Mouse (Mus musculus): ENCODE measurements at regions not wholly inside any gene's neighbourhood (a gene's known extent, or its start where the extent isn't known, plus 50 kb on each side); places are given as distances from the start of the nearest gene placed in this dataset.
A peak's percentile ranks its signal among the peaks of the same experiment; 100 is the strongest.

- WGBS, result 88% methylated on average over 9 of the region's 9 CpGs
- Histone ChIP-seq H3K9ac (no peak overlapping the region), H3K4me3 (no peak overlapping the region), H3K27ac (no peak overlapping the region), H3K4me1 (no peaks in the 10 kb centered on the region), H3K9me3 (no peaks in the 10 kb centered on the region), H3K27me3 (no peaks in the 10 kb centered on the region), H3K4me2 (replicated peaks) (no peak overlapping the region), H3K36me3 (no peaks in the 10 kb centered on the region)
- ATAC-seq (ENCODE audit: insufficient number of reproducible peaks, insufficient read depth, low FRiP score, low TSS enrichment), result no peak
Observed at GRCm38 (mm10) chr6:32739162-32739745, 151.3 kb upstream of the Plxna4 start.

DNA sequence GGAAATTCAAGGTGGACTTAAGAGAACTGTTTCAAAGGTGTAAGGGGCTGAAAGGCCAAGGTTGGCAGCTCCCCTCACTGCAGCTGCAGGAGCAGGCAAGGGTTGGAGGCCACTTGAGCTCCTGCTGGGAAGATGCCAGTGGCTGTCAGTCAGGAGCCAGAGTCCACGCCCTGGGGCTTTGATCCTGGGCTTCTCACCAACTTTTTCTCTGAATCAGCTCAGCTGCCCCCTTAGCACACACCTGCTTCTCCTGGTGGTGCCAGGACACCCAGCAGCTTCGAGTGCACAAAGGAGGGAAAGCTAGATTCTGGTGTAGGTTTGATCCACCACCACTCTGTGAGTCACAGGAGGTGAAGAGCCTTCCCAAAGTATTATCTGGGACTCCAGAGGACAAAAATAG, 140.7 kb upstream of the Plxna4 start:
- Histone ChIP-seq H3K27me3 (no peaks in the 10 kb centered on the region), H3K36me3 (no peaks in the 10 kb centered on the region), H3K9ac (no peak overlapping the region), H3K4me2 (replicated peaks) (no peak overlapping the region), H3K4me3 (no peak overlapping the region), H3K27ac (no peak overlapping the region), H3K9me3 (no peaks in the 10 kb centered on the region), H3K4me1 (no peaks in the 10 kb centered on the region)
- no peak for ATAC-seq (ENCODE audit: insufficient number of reproducible peaks, insufficient read depth, low FRiP score, low TSS enrichment)
- WGBS, result 29% methylated on average over 2 of the region's 2 CpGs

GRCm38 (mm10) chr6:32726571-32726970, 138.6 kb upstream of the Plxna4 start:
- no peaks in the 10 kb centered on the region for H3K27me3 ChIP-seq
- H3K9ac ChIP-seq, result no peak overlapping the region
- no peaks in the 10 kb centered on the region for H3K9me3 ChIP-seq
- no peak for ATAC-seq (ENCODE audit: insufficient number of reproducible peaks, insufficient read depth, low FRiP score, low TSS enrichment)
- no peak overlapping the region for H3K27ac ChIP-seq
- no peaks in the 10 kb centered on the region for H3K4me1 ChIP-seq
- no peaks in the 10 kb centered on the region for H3K36me3 ChIP-seq
- H3K4me2 ChIP-seq (replicated peaks), result no peak overlapping the region
- no peak overlapping the region for H3K4me3 ChIP-seq

- Histone ChIP-seq H3K27ac (no peak overlapping the region), H3K27me3 (no peaks in the 10 kb centered on the region), H3K36me3 (no peaks in the 10 kb centered on the region), H3K9ac (no peak overlapping the region), H3K4me1 (no peaks in the 10 kb centered on the region), H3K9me3 (no peaks in the 10 kb centered on the region), H3K4me3 (no peak overlapping the region), H3K4me2 (replicated peaks) (no peak overlapping the region)
- no peak for ATAC-seq (ENCODE audit: insufficient number of reproducible peaks, insufficient read depth, low FRiP score, low TSS enrichment)
- WGBS, result 60% methylated on average over 5 of the region's 5 CpGs
Observed at GRCm38 (mm10) chr6:32717860-32718259, 129.9 kb upstream of the Plxna4 start.

DNA sequence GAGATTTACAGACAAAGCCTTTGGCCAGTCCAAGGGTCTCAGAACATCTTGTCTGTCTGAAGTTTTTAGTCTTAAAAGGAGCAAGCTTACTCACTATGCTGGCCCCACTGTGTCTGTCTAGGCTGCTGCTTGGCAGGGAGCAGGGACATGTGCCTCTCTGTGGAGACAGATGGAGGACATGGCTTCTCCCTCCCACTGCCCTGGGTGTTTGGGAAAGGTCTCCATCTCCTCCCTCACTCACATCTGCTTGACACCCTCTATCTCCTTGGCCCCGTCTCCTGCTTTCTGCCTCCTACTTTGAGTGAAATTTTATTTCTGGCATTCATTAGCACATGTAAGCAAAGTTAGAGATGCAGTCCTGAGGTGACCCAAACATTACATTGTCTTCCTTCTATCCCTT, 127.1 kb upstream of the Plxna4 start:
- no peak overlapping the region for H3K4me2 ChIP-seq (replicated peaks)
- H3K27ac ChIP-seq, result no peak overlapping the region
- ATAC-seq (ENCODE audit: insufficient number of reproducible peaks, insufficient read depth, low FRiP score, low TSS enrichment), result no peak
- no peaks in the 10 kb centered on the region for H3K4me1 ChIP-seq
- H3K36me3 ChIP-seq, result no peaks in the 10 kb centered on the region
- no peaks in the 10 kb centered on the region for H3K27me3 ChIP-seq
- H3K9me3 ChIP-seq, result no peaks in the 10 kb centered on the region
- H3K9ac ChIP-seq, result no peak overlapping the region
- H3K4me3 ChIP-seq, result no peak overlapping the region
- WGBS, result 91% methylated on average over 1 of the region's 1 CpGs

- Histone ChIP-seq H3K4me3 (no peak overlapping the region), H3K27ac (no peak overlapping the region), H3K9me3 (no peaks in the 10 kb centered on the region), H3K4me2 (replicated peaks) (no peak overlapping the region), H3K36me3 (no peaks in the 10 kb centered on the region), H3K9ac (no peak overlapping the region), H3K4me1 (no peaks in the 10 kb centered on the region), H3K27me3 (no peaks in the 10 kb centered on the region)
- peak; percentile 72; the same call in 1 of the 2 replicates for ATAC-seq (ENCODE audit: insufficient number of reproducible peaks, insufficient read depth, low FRiP score, low TSS enrichment)
- 8% methylated on average over 10 of the region's 10 CpGs for whole genome bisulfite sequencing
Observed at GRCm38 (mm10) chr6:32710208-32710607, 122.2 kb upstream of the Plxna4 start.

GRCm38 (mm10) chr6:32709566-32709965, 121.6 kb upstream of the Plxna4 start:
- Histone ChIP-seq H3K4me2 (replicated peaks) (no peak overlapping the region), H3K9ac (no peak overlapping the region), H3K4me1 (no peaks in the 10 kb centered on the region), H3K4me3 (no peak overlapping the region), H3K27ac (no peak overlapping the region), H3K9me3 (no peaks in the 10 kb centered on the region), H3K27me3 (no peaks in the 10 kb centered on the region), H3K36me3 (no peaks in the 10 kb centered on the region)
- 85% methylated on average over 8 of the region's 8 CpGs for WGBS
- ATAC-seq (ENCODE audit: insufficient number of reproducible peaks, insufficient read depth, low FRiP score, low TSS enrichment), result no peak

DNA sequence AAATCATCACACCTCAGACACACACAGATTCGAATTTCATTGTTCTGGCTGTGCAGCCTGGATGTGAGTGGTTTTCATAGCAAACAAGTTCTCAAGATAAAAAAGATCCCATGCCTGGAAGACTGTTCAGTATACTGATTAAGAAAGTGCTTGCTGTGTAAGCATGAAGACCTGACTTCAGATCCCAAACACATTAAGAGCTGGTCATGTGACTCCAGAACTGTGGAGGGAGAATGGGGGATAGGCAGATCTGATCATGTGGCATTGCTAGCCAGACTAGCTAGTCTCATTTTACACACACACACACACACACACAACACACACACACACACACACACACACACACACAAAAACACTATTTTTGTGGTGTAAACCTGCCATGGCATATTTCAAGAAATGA, 119.4 kb upstream of the Plxna4 start:
- no peak for ATAC-seq (ENCODE audit: insufficient number of reproducible peaks, insufficient read depth, low FRiP score, low TSS enrichment)
- 60% methylated on average over 1 of the region's 1 CpGs for WGBS
- no peaks in the 10 kb centered on the region for H3K36me3 ChIP-seq

DNA sequence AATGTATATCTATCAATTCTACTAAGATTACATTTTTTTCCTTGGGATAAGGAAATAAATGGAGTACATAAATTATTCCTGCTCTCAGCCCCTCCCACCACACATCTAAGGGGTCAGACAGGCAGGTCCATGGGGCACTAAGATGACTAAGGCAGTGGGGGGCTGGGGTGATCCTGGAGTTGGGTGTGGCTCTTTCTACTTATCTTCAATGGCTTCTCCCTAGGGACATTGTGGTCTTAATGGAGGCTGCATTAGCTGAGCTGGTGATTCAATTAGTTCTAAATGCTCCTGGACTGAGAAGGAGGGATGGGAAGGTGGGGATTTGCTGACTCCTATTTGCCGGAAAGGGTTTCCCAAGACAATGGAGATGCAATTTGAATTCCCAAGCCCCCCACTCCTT, 118.4 kb upstream of the Plxna4 start:
- Histone ChIP-seq H3K4me1 (no peaks in the 10 kb centered on the region), H3K27ac (no peak overlapping the region), H3K9me3 (no peaks in the 10 kb centered on the region), H3K4me3 (no peak overlapping the region), H3K36me3 (no peaks in the 10 kb centered on the region), H3K4me2 (replicated peaks) (no peak overlapping the region), H3K9ac (no peak overlapping the region), H3K27me3 (no peaks in the 10 kb centered on the region)
- 67% methylated on average over 1 of the region's 1 CpGs for WGBS
- no peak for ATAC-seq (ENCODE audit: insufficient number of reproducible peaks, insufficient read depth, low FRiP score, low TSS enrichment)

More for the DNA sequence above, 119.4 kb upstream of the Plxna4 start:
- no peak overlapping the region for H3K4me2 ChIP-seq (replicated peaks)
- no peak overlapping the region for H3K4me3 ChIP-seq
- H3K4me1 ChIP-seq, result no peaks in the 10 kb centered on the region
- H3K9me3 ChIP-seq, result no peaks in the 10 kb centered on the region
- no peak overlapping the region for H3K27ac ChIP-seq
- H3K9ac ChIP-seq, result no peak overlapping the region
- H3K27me3 ChIP-seq, result no peaks in the 10 kb centered on the region

DNA sequence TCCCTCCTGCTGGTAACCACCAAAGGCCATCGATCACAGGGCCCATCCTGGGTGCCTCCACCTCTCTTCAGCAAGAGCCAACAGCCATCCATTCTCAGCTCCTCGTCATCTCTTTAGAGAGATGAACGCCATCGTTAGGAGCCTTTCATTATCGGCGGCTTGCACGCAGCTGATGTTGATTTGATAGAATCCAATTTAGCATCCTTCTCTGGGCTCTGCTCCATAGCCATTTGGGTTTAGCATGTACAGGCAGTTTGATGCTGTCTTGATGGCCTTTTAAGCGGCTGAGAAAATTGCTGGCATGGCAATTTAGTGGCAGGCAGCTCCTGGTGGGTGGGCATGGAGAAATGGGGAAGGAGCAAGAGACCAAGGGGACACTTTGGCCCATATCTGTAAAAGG, 115.5 kb upstream of the Plxna4 start:
- Histone ChIP-seq H3K4me2 (replicated peaks) (no peak overlapping the region), H3K4me3 (no peak overlapping the region), H3K36me3 (no peaks in the 10 kb centered on the region), H3K27me3 (no peaks in the 10 kb centered on the region), H3K9me3 (no peaks in the 10 kb centered on the region), H3K27ac (no peak overlapping the region), H3K9ac (no peak overlapping the region), H3K4me1 (no peaks in the 10 kb centered on the region)
- 90% methylated on average over 8 of the region's 8 CpGs for WGBS
- ATAC-seq (ENCODE audit: insufficient number of reproducible peaks, insufficient read depth, low FRiP score, low TSS enrichment), result no peak

DNA sequence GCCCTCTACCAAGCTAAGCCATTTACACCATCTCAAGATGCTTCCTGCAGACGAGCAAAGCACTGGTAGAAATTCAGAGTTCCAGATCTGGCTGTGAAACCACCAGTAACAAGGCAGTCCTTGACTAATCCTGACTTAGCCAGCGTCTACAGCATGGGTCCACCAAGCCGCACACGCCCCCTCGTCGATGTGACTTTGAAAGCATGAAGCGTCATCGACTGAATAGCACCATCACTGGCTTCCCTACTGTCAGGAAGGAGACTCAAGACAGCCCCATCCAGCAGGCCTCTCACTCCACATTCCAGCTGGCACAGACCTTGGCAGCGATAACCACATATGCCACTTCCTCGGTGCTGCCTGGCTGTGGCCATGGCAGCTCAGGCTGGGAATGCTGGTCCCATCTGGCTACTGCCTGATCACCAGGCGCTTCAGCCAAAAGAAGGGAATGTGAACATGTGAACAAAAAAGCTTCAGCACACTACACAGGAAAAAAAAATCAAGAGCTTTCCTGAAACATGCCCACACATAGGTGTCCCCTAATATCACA, 114.3 kb upstream of the Plxna4 start:
- H3K36me3 ChIP-seq, result no peaks in the 10 kb centered on the region
- no peaks in the 10 kb centered on the region for H3K9me3 ChIP-seq
- no peak overlapping the region for H3K27ac ChIP-seq
- no peaks in the 10 kb centered on the region for H3K4me1 ChIP-seq
- no peaks in the 10 kb centered on the region for H3K27me3 ChIP-seq
- no peak overlapping the region for H3K9ac ChIP-seq
- no peak overlapping the region for H3K4me3 ChIP-seq
- H3K4me2 ChIP-seq (replicated peaks), result no peak overlapping the region
- WGBS, result 89% methylated on average over 11 of the region's 11 CpGs
- no peak for ATAC-seq (ENCODE audit: insufficient number of reproducible peaks, insufficient read depth, low FRiP score, low TSS enrichment)

DNA sequence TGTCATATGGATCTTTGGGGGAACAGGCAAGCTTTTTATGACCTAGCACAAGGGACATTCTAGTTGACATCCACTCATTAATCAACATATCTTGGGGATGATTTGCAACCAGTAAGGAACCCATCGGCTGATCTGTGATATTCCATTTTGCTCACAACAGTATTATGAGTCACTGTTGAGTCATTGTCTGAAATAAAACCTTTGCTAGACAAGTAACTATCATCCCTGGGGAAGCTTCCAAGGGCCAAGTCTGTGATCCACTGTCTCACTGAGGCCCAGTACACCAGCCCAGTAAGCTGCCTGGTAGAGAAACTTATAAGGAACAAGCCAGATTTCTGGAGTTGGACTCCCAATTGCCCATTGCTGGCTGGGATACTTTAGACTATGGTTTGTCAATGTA, 111.8 kb upstream of the Plxna4 start:
- H3K4me2 ChIP-seq (replicated peaks), result no peak overlapping the region
- H3K4me3 ChIP-seq, result no peak overlapping the region
- no peaks in the 10 kb centered on the region for H3K36me3 ChIP-seq
- no peak overlapping the region for H3K27ac ChIP-seq
- 88% methylated on average over 1 of the region's 1 CpGs for WGBS
- no peaks in the 10 kb centered on the region for H3K9me3 ChIP-seq
- no peaks in the 10 kb centered on the region for H3K4me1 ChIP-seq
- no peaks in the 10 kb centered on the region for H3K27me3 ChIP-seq
- no peak for ATAC-seq (ENCODE audit: insufficient number of reproducible peaks, insufficient read depth, low FRiP score, low TSS enrichment)
- H3K9ac ChIP-seq, result no peak overlapping the region

Measured in embryonic facial prominence, embryonic 12.5 days (tissue).